Mouse (Mus musculus) embryonic facial prominence, embryonic 11.5 days (tissue): ENCODE measurements around the gene Eefsec. TPM values are rescaled to one million over a fixed set of nuclear protein-coding genes. Genes with fewer than 3 reads are reported as not detected.

Experiments used
- ATAC-seq: fragments of 200-750 bp; cut with Nextera tagmentation; replicated peaks from 2 replicates; pipeline ENCODE4 v1.8.0; 2017; ENCODE audit warnings: low read depth; ENCODE audit not compliant: insufficient number of reproducible peaks, low FRiP score, low TSS enrichment
- DNase-seq: peaks from one replicate; pipeline ENCODE4 v3.0.0-alpha.2; 2015; ENCODE audit warnings: low spot score
- H3K27ac ChIP-seq: fragments of 300-500 bp; sonication (generic); replicated peaks from 2 replicates; pipeline ENCODE4 v1.5.1; 2014; ENCODE audit warnings: mild to moderate bottlenecking, low read depth, low read length, control low read depth
- H3K27me3 ChIP-seq: fragments of 300-500 bp; sonication (generic); 2 replicates; pipeline ENCODE4 v1.6.1; 2014; ENCODE audit warnings: mild to moderate bottlenecking, low read length, moderate library complexity, mixed read lengths; ENCODE audit not compliant: control insufficient read depth, insufficient read depth
- H3K36me3 ChIP-seq: fragments of 300-500 bp; sonication (generic); replicated peaks from 2 replicates; pipeline ENCODE4 v1.6.1; 2014; ENCODE audit warnings: low read depth, mild to moderate bottlenecking, low read length, moderate library complexity, mixed read lengths; ENCODE audit not compliant: control insufficient read depth, insufficient read depth
- H3K4me1 ChIP-seq: fragments of 300-500 bp; sonication (generic); 2 replicates; pipeline ENCODE4 v1.6.1; 2014; ENCODE audit warnings: low read length, mixed read lengths; ENCODE audit not compliant: control insufficient read depth, insufficient read depth
- H3K4me2 ChIP-seq: fragments of 300-500 bp; sonication (generic); 2 replicates; pipeline ENCODE4 v1.6.1; 2014; ENCODE audit warnings: low read depth, mild to moderate bottlenecking, control low read depth, low read length, moderate library complexity
- H3K4me3 ChIP-seq: fragments of 300-500 bp; sonication (generic); 2 replicates; pipeline ENCODE4 v1.5.1; 2014; ENCODE audit warnings: low read depth, low read length, control low read depth
- H3K9ac ChIP-seq: fragments of 300-500 bp; sonication (generic); replicated peaks from 2 replicates; pipeline ENCODE4 v1.6.1; 2014; ENCODE audit warnings: mild to moderate bottlenecking, control low read depth, low read length
- H3K9me3 ChIP-seq: fragments of 300-500 bp; sonication (generic); replicated peaks from 2 replicates; pipeline ENCODE4 v1.6.1; 2016; ENCODE audit warnings: mild to moderate bottlenecking, low read length, inconsistent platforms, mixed read lengths; ENCODE audit not compliant: control insufficient read depth
- WGBS: fragments of 180-500 bp; shearing (Covaris S2); extraction: QIAGEN DNeasy Blood & Tissue Kit; methylation state at CpG from one replicate; pipeline ENCODE4 v1.1.7; 2014; 5-methylcytosine and 5-hydroxymethylcytosine counted together
- polyA plus RNA-seq: library from polyadenylated mRNA; unstranded; fragments of >200 nt; fragmentation: Nextera tagmentation; extraction: Ambion mirVana; gene quantifications from 2 replicates; pipeline ENCODE4 v1.2.1, GENCODE M21; 2014

The Eefsec gene
- polyA plus RNA-seq, 1 experiment from 2014 or later = 42.4 TPM

GRCm38 (mm10) chr6:88210182-88210581 lies 236.2 kb downstream of the Eefsec start:
- H3K4me2 ChIP-seq = no peak overlapping the region
- no peaks in the 10 kb centered on the region for H3K36me3 ChIP-seq
- H3K9ac ChIP-seq = no peak overlapping the region
- H3K27me3 ChIP-seq = peaks cover 4% of the 10 kb centered on the region
- no peak for ATAC-seq
- WGBS = 62% methylated on average over 3 of the region's 3 CpGs
- H3K27ac ChIP-seq = no peak overlapping the region
- no peaks in the 10 kb centered on the region for H3K4me1 ChIP-seq
- no peak overlapping the region for H3K4me3 ChIP-seq
- DNase-seq = no peak
- no peaks in the 10 kb centered on the region for H3K9me3 ChIP-seq

GRCm38 (mm10) chr6:88209453-88209852 lies 236.9 kb downstream of the Eefsec start:
- DNase-seq (no peak), ATAC-seq (no peak)
- no peak overlapping the region for H3K4me3 ChIP-seq
- no peak overlapping the region for H3K27ac ChIP-seq
- H3K4me2 ChIP-seq = no peak overlapping the region
- no peaks in the 10 kb centered on the region for H3K36me3 ChIP-seq
- WGBS = 79% methylated on average over 5 of the region's 5 CpGs
- no peaks in the 10 kb centered on the region for H3K4me1 ChIP-seq
- H3K9me3 ChIP-seq = no peaks in the 10 kb centered on the region
- H3K27me3 ChIP-seq = peaks cover 11% of the 10 kb centered on the region
- no peak overlapping the region for H3K9ac ChIP-seq

DNA sequence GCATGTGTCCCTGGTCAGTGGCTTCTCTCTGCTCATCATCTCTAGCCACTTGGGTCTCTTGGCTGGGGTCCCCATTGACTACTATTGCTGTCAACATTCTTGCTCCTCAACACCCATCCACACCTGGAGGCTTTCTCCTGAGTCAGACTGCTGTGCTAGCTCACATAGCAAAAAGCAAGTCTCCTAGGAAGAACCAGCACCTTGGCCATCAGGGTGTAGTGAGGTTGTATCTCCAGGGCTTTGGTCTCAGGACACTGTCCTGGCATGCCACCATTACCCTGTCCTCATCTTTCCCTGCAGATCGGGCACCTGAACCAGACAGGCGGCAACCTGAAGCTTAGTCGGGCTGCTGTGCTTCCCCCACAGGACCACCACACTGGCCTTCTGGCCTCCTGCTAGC lies 238.0 kb downstream of the Eefsec start:
- H3K27me3 ChIP-seq = peaks cover 20% of the 10 kb centered on the region
- no peak for DNase-seq

GRCm38 (mm10) chr6:88207403-88208033 lies 238.8 kb downstream of the Eefsec start:
- ATAC-seq (no peak), DNase-seq (no peak)
- Histone ChIP-seq H3K4me1 (peaks cover 3% of the 10 kb centered on the region), H3K4me2 (no peak overlapping the region), H3K36me3 (no peaks in the 10 kb centered on the region), H3K27ac (no peak overlapping the region), H3K9ac (no peak overlapping the region), H3K27me3 (peaks cover 20% of the 10 kb centered on the region), H3K9me3 (no peaks in the 10 kb centered on the region), H3K4me3 (no peak overlapping the region)
- WGBS = 85% methylated on average over 10 of the region's 10 CpGs

More for the DNA sequence above, 238.0 kb downstream of the Eefsec start:
- Histone ChIP-seq H3K4me3 (no peak overlapping the region), H3K4me2 (no peak overlapping the region), H3K36me3 (no peaks in the 10 kb centered on the region), H3K4me1 (peaks cover 2% of the 10 kb centered on the region), H3K9me3 (no peaks in the 10 kb centered on the region), H3K27ac (no peak overlapping the region), H3K9ac (no peak overlapping the region)
- WGBS = 91% methylated on average over 3 of the region's 3 CpGs
- ATAC-seq = no peak

Other genes starting within 250 kb of the Eefsec start
- gene Dnajb8, start 224.3 kb downstream of the Eefsec start, polyA plus RNA-seq = not detected in 2 replicates
- gene Ruvbl1, start 18.9 kb upstream of the Eefsec start, polyA plus RNA-seq = 185 and 196 TPM in 2 replicates
- gene Sec61a1, start 72.4 kb upstream of the Eefsec start, polyA plus RNA-seq = 160 and 163 TPM in 2 replicates
- gene Kbtbd12, start 191.4 kb upstream of the Eefsec start, polyA plus RNA-seq = not detected in 2 replicates